Mouse (Mus musculus) CH12.LX (cell line): ENCODE measurements around the gene Amdhd1. TPM values are rescaled to one million over a fixed set of nuclear protein-coding genes. Genes with fewer than 3 reads are reported as not detected.

ENCODE experiments used
- DNase-seq: peaks from one replicate; pipeline ENCODE4 v3.0.0-alpha.2; 2013; ENCODE audit errors: extremely low read depth
- H3K27ac ChIP-seq: 2 replicates; pipeline ENCODE4 v1.5.1; 2012; ENCODE audit warnings: low read depth, mild to moderate bottlenecking, control low read depth, moderate library complexity; ENCODE audit not compliant: insufficient read depth
- H3K27me3 ChIP-seq: replicated peaks from 2 replicates; pipeline ENCODE3; 2012; ENCODE audit warnings: inconsistent platforms
- H3K36me3 ChIP-seq, 2 experiments: replicated peaks in 1 of 2; 2 replicates each; pipeline versions ENCODE3 to v1.6.1; 2012; ENCODE audit warnings: inconsistent platforms in 1 of 2, low read length in 1 of 2, mild to moderate bottlenecking in 1 of 2, mixed read lengths in 1 of 2, moderate library complexity in 1 of 2; ENCODE audit not compliant: control insufficient read depth in 1 of 2, insufficient read depth in 1 of 2
- H3K4me1 ChIP-seq, 2 experiments: 2 replicates each; pipeline ENCODE4 v1.6.1; 2012; ENCODE audit warnings: inconsistent platforms in 1 of 2, moderate library complexity in 1 of 2; ENCODE audit not compliant: insufficient read depth in 2 of 2, control insufficient read depth in 1 of 2
- H3K4me2 ChIP-seq: 2 replicates; pipeline ENCODE4 v1.6.1; 2012; ENCODE audit warnings: low read depth, mild to moderate bottlenecking, control low read depth; ENCODE audit not compliant: poor library complexity, insufficient read depth, severe bottlenecking
- H3K4me3 ChIP-seq, 3 experiments: fragments of 150-350 bp in 1 of 3; sonication (generic) in 1 of 3; replicated peaks in 1 of 3; 2 replicates each; pipeline versions ENCODE3 to v1.5.1; 2011 to 2012; ENCODE audit warnings: low read depth in 2 of 3, low read length in 2 of 3, mild to moderate bottlenecking in 2 of 3, moderate library complexity in 2 of 3, control low read depth in 1 of 3, improper control_type of control experiment in 1 of 3, inconsistent platforms in 1 of 3, mixed read lengths in 1 of 3; ENCODE audit not compliant: poor library complexity in 1 of 3
- H3K79me2 ChIP-seq: replicated peaks from 2 replicates; pipeline ENCODE4 v1.6.1; 2012; ENCODE audit warnings: mild to moderate bottlenecking, moderate library complexity; ENCODE audit not compliant: control insufficient read depth, poor library complexity, insufficient read depth, severe bottlenecking; ENCODE audit errors: extremely low read depth
- H3K9ac ChIP-seq: 2 replicates; pipeline ENCODE4 v1.6.1; 2012; ENCODE audit warnings: low read depth, mild to moderate bottlenecking, control low read depth, moderate library complexity; ENCODE audit not compliant: insufficient read depth
- H3K9me3 ChIP-seq: replicated peaks from 2 replicates; pipeline ENCODE3; 2012; ENCODE audit warnings: low read length, inconsistent platforms, mixed read lengths
- BHLHE40 ChIP-seq: IDR thresholded peaks from 2 replicates; pipeline ENCODE4 v1.6.1; 2011; ENCODE audit warnings: mild to moderate bottlenecking, low read depth, low read length, improper control_type of control experiment
- CHD1 ChIP-seq: IDR thresholded peaks from 2 replicates; pipeline ENCODE4 v1.6.1; 2012; ENCODE audit warnings: low read depth, low read length, improper control_type of control experiment, inconsistent platforms
- CHD2 ChIP-seq: IDR thresholded peaks from 2 replicates; pipeline ENCODE4 v1.6.1; 2011; ENCODE audit warnings: low read length, improper control_type of control experiment
- CTCF ChIP-seq, 2 experiments: IDR thresholded peaks in 1 of 2; conservative IDR thresholded peaks in 1 of 2; 2 replicates each; pipeline ENCODE4 v1.5.1; 2011 to 2012; ENCODE audit warnings: low read depth in 2 of 2, low read length in 2 of 2, improper control_type of control experiment in 1 of 2, inconsistent platforms in 1 of 2, mild to moderate bottlenecking in 1 of 2, moderate library complexity in 1 of 2
- ELF1 ChIP-seq: IDR thresholded peaks from 2 replicates; pipeline ENCODE4 v1.6.1; 2014; ENCODE audit warnings: low read depth, mild to moderate bottlenecking, inconsistent platforms, low read length, improper control_type of control experiment
- EP300 ChIP-seq: IDR thresholded peaks from 2 replicates; pipeline ENCODE4 v1.6.1; 2011; ENCODE audit warnings: low read length, improper control_type of control experiment
- GABPA ChIP-seq: IDR thresholded peaks from 2 replicates; pipeline ENCODE4 v1.6.1; 2012; ENCODE audit warnings: low read depth, low read length, improper control_type of control experiment, inconsistent platforms; ENCODE audit not compliant: insufficient replicate concordance
- HCFC1 ChIP-seq: IDR thresholded peaks from 2 replicates; pipeline ENCODE4 v1.6.1; 2012; ENCODE audit warnings: low read depth, mild to moderate bottlenecking, inconsistent platforms, low read length, improper control_type of control experiment
- JUN ChIP-seq: IDR thresholded peaks from 2 replicates; pipeline ENCODE4 v1.6.1; 2011; ENCODE audit warnings: low read depth, mild to moderate bottlenecking, low read length, improper control_type of control experiment, moderate library complexity; ENCODE audit not compliant: insufficient read depth
- JUND ChIP-seq: conservative IDR thresholded peaks from 2 replicates; pipeline ENCODE4 v1.6.1; 2011; ENCODE audit warnings: low read depth, low read length, improper control_type of control experiment
- KAT2A ChIP-seq: IDR thresholded peaks from 2 replicates; pipeline ENCODE4 v1.6.1; 2012; ENCODE audit warnings: low read length, improper control_type of control experiment, inconsistent platforms; ENCODE audit not compliant: insufficient replicate concordance
- MEF2A ChIP-seq: IDR thresholded peaks from 2 replicates; pipeline ENCODE4 v1.6.1; 2014; ENCODE audit warnings: low read depth, mild to moderate bottlenecking, inconsistent platforms, low read length, improper control_type of control experiment, borderline replicate concordance
- MYC ChIP-seq: IDR thresholded peaks from 2 replicates; pipeline ENCODE4 v1.6.1; 2011; ENCODE audit warnings: low read depth, mild to moderate bottlenecking, improper control_type of control experiment, low read length
- NRF1 ChIP-seq: IDR thresholded peaks from 2 replicates; pipeline ENCODE4 v1.6.1; 2014; ENCODE audit warnings: low read depth, mild to moderate bottlenecking, inconsistent platforms, low read length, improper control_type of control experiment, moderate library complexity
- POLR2AphosphoS2 ChIP-seq: IDR thresholded peaks from 2 replicates; pipeline ENCODE4 v1.6.1; 2011; ENCODE audit warnings: low read depth, low read length, improper control_type of control experiment
- RAD21 ChIP-seq: IDR thresholded peaks from 2 replicates; pipeline ENCODE4 v1.6.1; 2011; ENCODE audit warnings: low read depth, mild to moderate bottlenecking, low read length, improper control_type of control experiment, moderate library complexity
- RCOR1 ChIP-seq: conservative IDR thresholded peaks from 2 replicates; pipeline ENCODE4 v1.6.1; 2012; ENCODE audit warnings: low read depth, mild to moderate bottlenecking, inconsistent platforms, low read length, improper control_type of control experiment
- TBP ChIP-seq: conservative IDR thresholded peaks from 2 replicates; pipeline ENCODE4 v1.6.1; 2011; ENCODE audit warnings: low read depth, low read length, improper control_type of control experiment
- UBTF ChIP-seq: IDR thresholded peaks from 2 replicates; pipeline ENCODE4 v1.6.1; 2012; ENCODE audit warnings: low read depth, mild to moderate bottlenecking, inconsistent platforms, low read length, improper control_type of control experiment, moderate library complexity
- USF1 ChIP-seq: IDR thresholded peaks from 2 replicates; pipeline ENCODE4 v1.6.1; 2014; ENCODE audit warnings: low read depth, mild to moderate bottlenecking, inconsistent platforms, low read length, improper control_type of control experiment
- USF2 ChIP-seq: conservative IDR thresholded peaks from 2 replicates; pipeline ENCODE4 v1.6.1; 2011; ENCODE audit warnings: low read depth, low read length, improper control_type of control experiment
- ZC3H11A ChIP-seq: IDR thresholded peaks from 2 replicates; pipeline ENCODE4 v1.6.1; 2012; ENCODE audit warnings: low read depth, mild to moderate bottlenecking, inconsistent platforms, low read length, improper control_type of control experiment
- ZNF384 ChIP-seq: IDR thresholded peaks from 2 replicates; pipeline ENCODE4 v1.6.1; 2012; ENCODE audit warnings: low read depth, low read length, improper control_type of control experiment, inconsistent platforms
- dilution Hi-C: fragments of 300-500 bp; cut with MboI; formaldehyde crosslinking; loops from 2 replicates; pipeline ENCODE4 v1.14.3; 2020; ENCODE audit warnings: low sequenced_read_pairs; ENCODE audit not compliant: extremely low pct_unique_long_range_greater_than_20kb, extremely low pct_ligation_motif_present
- in situ Hi-C: fragments of 300-500 bp; cut with MboI; formaldehyde crosslinking; loops from 3 replicates; pipeline ENCODE4 v1.14.3; 2019; ENCODE audit warnings: low sequenced_read_pairs, low pct_ligation_motif_present, low pct_unique_long_range_greater_than_20kb, mixed read lengths
- polyA plus RNA-seq: library from polyadenylated mRNA; unstranded; fragments of >175 nt; gene quantifications from 2 replicates; pipeline ENCODE4 v1.2.1, GENCODE M21; 2012; ENCODE audit warnings: low read depth; ENCODE audit not compliant: insufficient read length
- total RNA-seq, 2 experiments: library from RNA; depleted of rRNA; stranded (reverse); fragments of 300-350 nt in 1 of 2; fragments of >200 nt in 1 of 2; gene quantifications; 2 replicates each; pipeline ENCODE4 v1.2.3; 2012 to 2014

The Amdhd1 gene
- total and polyA plus RNA-seq, 3 experiments: 2.3 to 8.4 (median 3.3) TPM

DNA sequence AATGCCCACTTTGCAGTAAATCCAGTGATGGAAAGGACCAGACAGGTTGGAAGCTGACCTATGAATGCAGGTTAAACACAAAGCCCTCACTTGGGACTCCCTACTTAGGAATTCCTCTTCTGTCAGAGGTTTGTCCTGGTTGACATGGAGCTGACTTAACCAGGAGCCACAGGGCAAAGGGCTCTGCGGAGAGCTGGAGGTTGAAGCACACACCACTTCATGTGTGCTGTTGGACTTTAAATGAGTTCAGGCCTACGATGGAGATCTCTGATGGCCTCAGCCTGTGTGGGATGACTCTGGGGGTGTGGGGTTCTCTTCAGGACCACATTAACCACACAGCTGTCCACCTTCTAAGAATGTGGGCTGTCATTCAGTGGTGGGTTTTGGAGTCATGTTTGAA lies 1.5 kb downstream of the Amdhd1 start:
- no peak for TF ChIP-seq USF1
- TF ChIP-seq HCFC1: no peak
- TF ChIP-seq ELF1: no peak
- TF ChIP-seq TBP: no peak
- TF ChIP-seq NRF1: no peak
- TF ChIP-seq ZC3H11A: no peak
- no peak for TF ChIP-seq MEF2A
- TF ChIP-seq RAD21: no peak
- no peak for TF ChIP-seq JUN
- no peak for TF ChIP-seq JUND
- TF ChIP-seq RCOR1: no peak
- no peak for TF ChIP-seq GABPA
- no peak for TF ChIP-seq ZNF384
- no peak for TF ChIP-seq CTCF (conservative IDR thresholded peaks at IDR 0.05 in 1 of 2, IDR thresholded peaks at IDR 0.05 in 1 of 2; ENCODE audit: low read depth in 2 of 2, low read length in 2 of 2)
- TF ChIP-seq EP300: no peak
- no peak for TF ChIP-seq CHD2
- no peak for TF ChIP-seq BHLHE40
- TF ChIP-seq CHD1: no peak
- TF ChIP-seq, all 38 proteins: peak for 0
- Histone ChIP-seq H3K9ac (no peak overlapping the region), H3K27ac (no peak overlapping the region), H3K79me2 (no peaks in the 10 kb centered on the region), H3K27me3 (no peaks in the 10 kb centered on the region), H3K36me3 (peaks cover 0 to 3% of the 10 kb centered on the region in 2 experiments), H3K4me3 (no peak overlapping the region), H3K9me3 (no peaks in the 10 kb centered on the region), H3K4me2 (no peak overlapping the region), H3K4me1 (peaks cover 0 to 26% of the 10 kb centered on the region in 2 experiments; a peak in 3 of 4 replicates)
- dilution Hi-C loops (no loop called here), in situ Hi-C loops (no loop called here)
- no peak for DNase-seq

DNA sequence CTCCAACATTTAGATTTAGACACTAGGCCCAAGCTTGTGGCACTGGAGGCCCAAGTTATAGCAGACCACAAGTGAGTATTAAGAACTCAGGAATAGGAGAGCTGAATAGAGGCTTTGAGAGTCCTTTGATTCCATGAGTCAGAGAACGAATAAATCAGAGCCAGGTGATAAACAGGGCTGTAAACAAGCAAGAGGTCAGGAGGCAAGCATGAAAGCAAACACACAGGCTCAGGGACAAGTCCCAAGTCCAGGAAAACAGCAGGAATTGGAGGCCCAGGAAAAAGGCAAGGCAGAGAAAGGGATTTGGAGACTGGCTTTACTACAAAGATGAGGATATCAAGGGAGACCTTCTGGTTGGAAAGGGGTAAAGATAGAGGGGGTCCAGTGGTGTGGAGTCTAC lies 14.5 kb downstream of the Amdhd1 start:
- dilution Hi-C loops (no loop called here), in situ Hi-C loops (no loop called here)
- H3K9ac ChIP-seq: no peak overlapping the region

More for the DNA sequence above, 14.5 kb downstream of the Amdhd1 start:
- H3K4me1 ChIP-seq: peaks cover 2 to 14% of the 10 kb centered on the region in 2 experiments; a peak in 2 of 4 replicates
- TF ChIP-seq KAT2A (no peak), MYC (no peak), CHD2 (no peak), ELF1 (no peak), USF2 (no peak), POLR2AphosphoS2 (no peak), UBTF (no peak), JUND (no peak)
- TF ChIP-seq, all 38 proteins: peak for 0
- Histone ChIP-seq H3K27me3 (no peaks in the 10 kb centered on the region), H3K4me3 (no peak overlapping the region), H3K79me2 (no peaks in the 10 kb centered on the region), H3K4me2 (no peak overlapping the region), H3K9me3 (peaks cover 5% of the 10 kb centered on the region), H3K36me3 (peaks cover 0 to 6% of the 10 kb centered on the region in 2 experiments), H3K27ac (no peak overlapping the region)
- no peak for DNase-seq
